Mouse (Mus musculus): ENCODE results near the gene Prkaa2.

Gene Prkaa2

DNA sequence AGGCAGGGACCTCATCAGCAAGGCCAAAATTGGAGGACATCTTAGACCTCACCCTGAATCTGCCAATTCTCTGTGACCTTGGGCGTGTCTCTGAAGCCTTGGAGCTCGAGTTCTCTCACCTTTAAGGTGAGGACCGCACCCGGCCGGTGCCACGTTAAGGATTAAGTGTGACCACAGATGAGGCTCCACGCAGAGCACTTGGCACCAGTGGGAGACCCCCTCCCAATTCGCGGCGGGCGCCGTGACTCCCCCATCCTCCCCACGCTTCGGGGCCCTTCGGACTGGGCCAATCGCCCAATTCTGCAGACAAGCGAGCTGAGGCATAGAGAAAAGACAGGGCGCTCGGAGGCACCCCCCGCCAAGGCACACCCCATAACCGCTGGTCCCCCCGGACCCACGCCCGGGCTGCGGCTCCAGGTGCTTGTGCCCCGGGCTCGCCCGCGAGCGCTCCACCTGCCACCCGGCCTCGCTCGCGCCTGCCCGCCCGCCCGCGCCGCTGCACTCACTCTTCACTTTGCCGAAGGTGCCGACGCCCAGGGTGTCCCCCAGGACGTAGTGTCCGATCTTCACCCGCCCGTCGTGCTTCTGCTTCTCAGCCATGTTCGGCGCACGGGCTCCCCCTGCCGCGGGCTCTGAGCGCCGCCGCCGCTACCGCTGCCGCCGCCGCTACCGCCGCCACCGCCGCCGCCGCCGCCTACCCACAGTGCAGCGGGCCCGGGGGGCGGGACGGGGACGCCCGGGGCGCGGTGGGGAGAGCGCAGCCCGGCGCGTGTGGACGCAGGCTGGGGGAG, at the start of gene Prkaa2:
Gene Prkaa2 (minus strand): TSS at position 692 of the 791 bp plus-strand sequence.
- peaks cover 2% of the 10 kb centered on the region for H3K27me3 ChIP-seq (ENCODE audit: control insufficient read depth, insufficient read depth, low read length, poor library complexity, severe bottlenecking)
- no peaks in the 10 kb centered on the region for H3K36me3 ChIP-seq (ENCODE audit: control insufficient read depth, insufficient read depth, low read length, poor library complexity, severe bottlenecking)
- peak; percentile 50 for DNase-seq (ENCODE audit: low read depth, low spot score)

DNA sequence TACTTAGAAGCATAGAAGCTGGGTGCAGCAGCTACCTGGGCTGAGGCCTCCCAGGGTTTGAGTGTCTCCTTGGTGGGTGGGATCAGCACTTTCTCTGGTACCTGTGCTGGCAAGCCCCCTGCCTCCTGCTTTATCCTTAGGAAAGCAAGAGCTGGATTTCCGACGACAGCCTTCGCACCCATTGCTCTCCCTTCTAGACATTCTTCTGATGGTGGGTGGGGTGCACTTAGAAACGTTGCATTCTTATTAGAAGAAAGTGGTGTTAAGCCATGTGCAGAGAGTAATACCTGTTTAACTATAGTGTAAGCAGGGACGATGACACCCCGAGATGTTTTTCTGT, 49.8 kb upstream of the Prkaa2 start:
- no peaks in the 10 kb centered on the region for H3K27me3 ChIP-seq (ENCODE audit: control insufficient read depth, insufficient read depth, low read length, poor library complexity, severe bottlenecking)
- H3K36me3 ChIP-seq (ENCODE audit: control insufficient read depth, insufficient read depth, low read length, poor library complexity, severe bottlenecking): no peaks in the 10 kb centered on the region
- no peak for DNase-seq (ENCODE audit: low read depth, low spot score)

DNA sequence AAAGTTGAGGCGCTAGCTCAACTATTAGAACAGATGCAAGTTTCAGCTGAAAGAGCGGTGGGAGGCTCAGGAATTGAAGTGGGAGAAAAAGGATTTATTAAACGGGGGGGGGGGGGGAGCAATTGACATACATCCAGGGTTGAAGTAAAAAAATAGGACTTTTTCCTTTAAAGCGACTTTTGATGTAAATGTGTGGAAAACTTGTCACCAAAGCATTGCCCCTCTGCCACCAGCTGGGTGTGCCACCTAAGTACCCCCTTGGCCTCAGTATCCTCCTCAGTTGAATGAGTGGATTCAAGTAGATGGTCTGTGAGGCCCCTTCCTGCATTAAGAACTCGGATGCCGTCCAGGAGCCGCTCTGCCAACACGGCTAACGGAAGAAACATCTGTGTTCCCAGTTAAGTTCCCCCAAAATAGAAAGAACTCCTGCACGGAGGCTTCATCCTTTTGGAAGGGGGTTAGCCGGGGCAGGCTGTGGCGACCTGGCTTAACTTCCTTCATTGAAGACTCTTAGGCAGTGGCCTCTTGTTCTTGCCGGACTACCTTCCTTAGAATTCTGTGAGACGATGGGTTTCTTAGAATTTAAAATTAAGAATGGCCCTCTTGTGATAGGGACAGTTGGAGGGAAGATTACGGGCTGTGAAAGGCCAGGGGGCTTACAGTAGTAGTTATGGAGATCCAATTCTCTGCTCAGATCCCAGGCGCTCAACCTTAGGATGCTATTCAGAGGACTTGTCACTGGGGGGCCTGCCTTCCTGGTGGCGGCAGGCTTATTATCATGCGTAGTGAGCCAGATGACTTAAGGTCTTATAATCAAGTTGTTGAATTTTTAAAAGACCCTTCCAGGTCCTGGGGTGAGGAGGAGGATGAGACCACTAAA, 49.2 kb upstream of the Prkaa2 start:
- peak; percentile 27 for DNase-seq (ENCODE audit: low read depth, low spot score)
- Histone ChIP-seq H3K36me3 (ENCODE audit: control insufficient read depth, insufficient read depth, low read length, poor library complexity, severe bottlenecking) (no peaks in the 10 kb centered on the region), H3K27me3 (ENCODE audit: control insufficient read depth, insufficient read depth, low read length, poor library complexity, severe bottlenecking) (no peaks in the 10 kb centered on the region)

- H3K36me3 ChIP-seq (ENCODE audit: control insufficient read depth, insufficient read depth, low read length, poor library complexity, severe bottlenecking): 0 out of 2 replicates have a peak, but pooled peaks cover 2% of the 10 kb centered on the region
- peak; percentile 81 for DNase-seq (ENCODE audit: low read depth, low spot score)
- no peaks in the 10 kb centered on the region for H3K27me3 ChIP-seq (ENCODE audit: control insufficient read depth, insufficient read depth, low read length, poor library complexity, severe bottlenecking)
These were observed 48.5 kb upstream of the Prkaa2 start for GRCm38 (mm10) chr4:105158169-105158555.

- H3K36me3 ChIP-seq (ENCODE audit: control insufficient read depth, insufficient read depth, low read length, poor library complexity, severe bottlenecking): 0 out of 2 replicates have a peak, but pooled peaks cover 2% of the 10 kb centered on the region
- H3K27me3 ChIP-seq (ENCODE audit: control insufficient read depth, insufficient read depth, low read length, poor library complexity, severe bottlenecking): no peaks in the 10 kb centered on the region
- DNase-seq (ENCODE audit: low read depth, low spot score): peak; percentile 51
These were observed 47.8 kb upstream of the Prkaa2 start, which contains the start of gene Plpp3 for GRCm38 (mm10) chr4:105157276-105158168. Gene Plpp3, plus strand, starts transcription at chr4:105157347.

- H3K36me3 ChIP-seq (ENCODE audit: control insufficient read depth, insufficient read depth, low read length, poor library complexity, severe bottlenecking): 0 out of 2 replicates have a peak, but pooled peaks cover 2% of the 10 kb centered on the region
- peak; percentile 61 for DNase-seq (ENCODE audit: low read depth, low spot score)
- H3K27me3 ChIP-seq (ENCODE audit: control insufficient read depth, insufficient read depth, low read length, poor library complexity, severe bottlenecking): no peaks in the 10 kb centered on the region
These were observed 47.2 kb upstream of the Prkaa2 start for GRCm38 (mm10) chr4:105156955-105157275.

- no peak for DNase-seq (ENCODE audit: low read depth, low spot score)
- Histone ChIP-seq H3K27me3 (ENCODE audit: control insufficient read depth, insufficient read depth, low read length, poor library complexity, severe bottlenecking) (no peaks in the 10 kb centered on the region), H3K36me3 (ENCODE audit: control insufficient read depth, insufficient read depth, low read length, poor library complexity, severe bottlenecking) (0 out of 2 replicates have a peak, but pooled peaks cover 2% of the 10 kb centered on the region)
These were observed 46.6 kb upstream of the Prkaa2 start for GRCm38 (mm10) chr4:105156281-105156680.

DNA sequence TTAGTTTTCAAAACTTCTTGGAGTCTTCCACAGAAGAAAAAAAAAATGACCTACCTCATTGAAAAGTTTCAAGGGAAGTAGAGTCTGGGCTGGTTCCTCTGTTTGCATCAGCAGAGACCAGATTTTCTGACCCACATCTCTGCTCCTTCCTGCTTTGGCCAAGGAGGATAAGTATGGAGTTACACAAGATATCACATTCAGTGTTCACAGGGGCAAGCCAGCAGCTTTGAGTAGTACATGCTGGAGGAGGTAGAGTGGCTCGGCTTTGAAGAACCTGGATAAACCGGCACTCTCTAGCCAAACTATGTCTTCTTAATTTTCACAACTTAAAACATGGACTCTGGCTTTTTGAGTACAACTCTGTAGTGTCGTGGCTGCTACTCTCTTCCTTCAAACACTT, 43.5 kb upstream of the Prkaa2 start:
- no peak for DNase-seq (ENCODE audit: low read depth, low spot score)
- Histone ChIP-seq H3K36me3 (ENCODE audit: control insufficient read depth, insufficient read depth, low read length, poor library complexity, severe bottlenecking) (0 out of 2 replicates have a peak, but pooled peaks cover 2% of the 10 kb centered on the region), H3K27me3 (ENCODE audit: control insufficient read depth, insufficient read depth, low read length, poor library complexity, severe bottlenecking) (no peaks in the 10 kb centered on the region)

DNA sequence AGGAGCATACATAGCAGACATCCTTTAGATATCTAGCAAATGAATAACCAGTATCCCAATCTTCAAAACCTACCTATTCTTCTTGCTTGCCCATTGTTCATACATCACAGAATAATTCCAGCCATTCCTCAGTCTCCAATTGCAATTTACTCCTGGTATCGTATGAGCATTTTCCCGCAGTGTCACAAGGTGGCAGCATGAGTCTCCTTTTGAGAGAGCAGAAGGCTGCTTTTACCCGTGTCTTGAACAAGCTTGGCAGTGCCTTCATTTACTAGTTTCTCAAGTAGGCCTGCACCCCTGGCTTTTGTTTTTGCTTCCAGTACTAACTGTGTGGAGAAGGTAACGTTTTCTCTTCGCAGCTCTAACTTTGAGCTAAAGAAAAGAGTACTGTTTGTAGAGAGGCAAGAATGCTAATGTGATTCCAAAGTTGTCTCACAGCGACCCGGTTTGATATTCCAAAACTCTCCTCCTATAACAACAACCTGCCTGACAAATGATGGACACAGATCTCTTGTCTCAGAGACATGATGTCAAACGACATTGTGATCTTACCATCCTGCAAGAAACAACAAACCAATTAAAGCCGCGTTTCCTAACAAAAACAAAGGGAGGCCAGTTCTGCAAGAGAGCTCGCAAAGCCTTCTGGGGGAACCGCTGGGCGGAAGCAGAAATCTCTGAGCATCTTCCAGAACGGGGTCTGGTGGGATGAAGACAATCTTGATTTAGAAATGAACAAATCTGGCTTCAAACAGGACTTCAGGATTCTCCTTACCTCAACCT, 42.4 kb upstream of the Prkaa2 start:
- peak; percentile 85 for DNase-seq (ENCODE audit: low read depth, low spot score)
- no peaks in the 10 kb centered on the region for H3K27me3 ChIP-seq (ENCODE audit: control insufficient read depth, insufficient read depth, low read length, poor library complexity, severe bottlenecking)
- H3K36me3 ChIP-seq (ENCODE audit: control insufficient read depth, insufficient read depth, low read length, poor library complexity, severe bottlenecking): 0 out of 2 replicates have a peak, but pooled peaks cover 2% of the 10 kb centered on the region

DNA sequence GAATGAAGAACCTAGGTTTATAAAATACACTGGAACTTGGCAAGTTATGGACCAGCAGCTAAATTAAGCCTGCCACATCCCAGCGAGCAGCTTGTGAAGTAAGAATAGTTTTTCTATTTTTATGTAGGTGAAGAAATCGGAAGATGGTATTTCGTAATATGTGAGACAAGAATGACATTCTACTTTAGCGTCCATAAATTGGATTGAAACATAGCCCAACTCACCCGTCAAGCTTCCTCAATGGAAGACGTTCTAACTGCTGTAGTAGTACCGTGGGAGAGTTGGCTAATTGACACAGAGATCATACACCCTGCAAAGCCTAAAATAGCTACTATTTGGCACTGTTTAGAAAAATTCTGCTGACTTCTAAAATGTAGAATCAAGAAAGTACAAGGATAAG, 39.8 kb upstream of the Prkaa2 start:
- no peaks in the 10 kb centered on the region for H3K27me3 ChIP-seq (ENCODE audit: control insufficient read depth, insufficient read depth, low read length, poor library complexity, severe bottlenecking)
- H3K36me3 ChIP-seq (ENCODE audit: control insufficient read depth, insufficient read depth, low read length, poor library complexity, severe bottlenecking): 0 out of 2 replicates have a peak, but pooled peaks cover 2% of the 10 kb centered on the region
- DNase-seq (ENCODE audit: low read depth, low spot score): no peak

DNA sequence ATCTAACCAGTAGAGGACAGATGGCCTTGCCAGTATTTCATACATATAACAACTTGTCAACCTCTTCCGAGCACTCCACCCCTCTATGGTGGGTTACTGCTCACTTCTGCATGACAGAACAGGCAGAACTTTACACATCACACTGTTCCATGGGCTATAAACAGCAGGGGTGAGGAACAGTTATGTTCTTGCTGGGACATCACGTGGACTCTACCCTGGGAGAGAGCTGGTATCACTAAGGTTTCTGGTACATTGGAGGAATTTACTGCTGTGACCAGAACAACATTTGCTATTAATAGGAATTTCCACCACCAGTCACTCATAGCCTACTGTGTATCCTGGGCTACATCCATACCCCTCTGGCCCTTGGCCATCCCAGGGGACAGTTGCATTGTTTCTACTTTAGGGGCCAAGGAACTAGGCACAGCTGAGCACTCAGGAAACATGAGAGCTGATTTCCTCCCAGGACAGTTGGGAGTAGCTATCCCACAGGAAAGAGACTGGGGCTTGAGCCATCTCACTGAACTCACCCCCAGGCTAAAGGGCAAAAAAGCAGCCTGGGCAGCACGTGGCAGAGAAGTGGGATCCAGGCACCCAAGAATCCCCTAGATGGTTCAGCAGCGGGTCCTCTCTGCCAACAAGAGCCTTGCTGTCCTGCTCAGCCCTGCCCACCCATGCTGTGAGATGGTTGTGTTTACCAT, 23.8 kb upstream of the Prkaa2 start:
- Histone ChIP-seq H3K36me3 (ENCODE audit: control insufficient read depth, insufficient read depth, low read length, poor library complexity, severe bottlenecking) (no peaks in the 10 kb centered on the region), H3K27me3 (ENCODE audit: control insufficient read depth, insufficient read depth, low read length, poor library complexity, severe bottlenecking) (no peaks in the 10 kb centered on the region)
- DNase-seq (ENCODE audit: low read depth, low spot score): no peak

DNA sequence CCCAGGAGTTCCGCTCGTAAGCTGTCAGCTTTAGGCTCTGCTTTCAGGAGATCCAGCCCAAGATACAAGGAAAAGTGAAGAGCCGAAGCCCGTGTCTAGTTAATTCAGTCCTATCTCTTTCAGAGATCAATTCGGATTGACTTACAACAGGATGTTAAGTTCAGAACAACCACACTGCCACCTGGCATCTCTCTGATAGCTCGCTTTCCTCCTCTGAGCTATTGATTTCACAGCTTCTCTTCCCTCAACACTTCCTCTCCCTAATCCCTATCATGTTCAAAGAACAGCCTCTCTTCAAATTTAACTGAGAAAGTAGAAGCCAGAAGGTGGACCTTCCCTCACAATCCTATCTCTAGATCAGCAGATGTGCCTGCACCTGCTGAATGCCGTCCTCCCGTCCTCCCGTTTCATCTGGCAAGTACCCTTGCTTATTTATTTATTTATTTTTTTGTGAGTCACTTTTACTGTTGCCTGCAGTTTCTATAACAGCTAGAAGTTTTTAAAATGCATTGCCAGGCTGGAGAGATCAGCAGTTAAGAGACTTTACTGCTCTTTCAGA, 22.1 kb upstream of the Prkaa2 start:
- H3K36me3 ChIP-seq (ENCODE audit: control insufficient read depth, insufficient read depth, low read length, poor library complexity, severe bottlenecking): no peaks in the 10 kb centered on the region
- no peak for DNase-seq (ENCODE audit: low read depth, low spot score)
- H3K27me3 ChIP-seq (ENCODE audit: control insufficient read depth, insufficient read depth, low read length, poor library complexity, severe bottlenecking): no peaks in the 10 kb centered on the region

- Histone ChIP-seq H3K27me3 (ENCODE audit: control insufficient read depth, insufficient read depth, low read length, poor library complexity, severe bottlenecking) (no peaks in the 10 kb centered on the region), H3K36me3 (ENCODE audit: control insufficient read depth, insufficient read depth, low read length, poor library complexity, severe bottlenecking) (no peaks in the 10 kb centered on the region)
- DNase-seq (ENCODE audit: low read depth, low spot score): no peak
These were observed 19.5 kb upstream of the Prkaa2 start for GRCm38 (mm10) chr4:105129212-105129611.

All from splenic B cell, adult 2 months (primary cell).